Mouse (Mus musculus): ENCODE results near the gene Itprid2. TPM values are rescaled to one million over a fixed set of nuclear protein-coding genes. Genes with fewer than 3 reads are reported as not detected.

The Itprid2 gene
- polyA plus RNA-seq, 1 experiment from 2014 or later = 12.2 TPM

DNA sequence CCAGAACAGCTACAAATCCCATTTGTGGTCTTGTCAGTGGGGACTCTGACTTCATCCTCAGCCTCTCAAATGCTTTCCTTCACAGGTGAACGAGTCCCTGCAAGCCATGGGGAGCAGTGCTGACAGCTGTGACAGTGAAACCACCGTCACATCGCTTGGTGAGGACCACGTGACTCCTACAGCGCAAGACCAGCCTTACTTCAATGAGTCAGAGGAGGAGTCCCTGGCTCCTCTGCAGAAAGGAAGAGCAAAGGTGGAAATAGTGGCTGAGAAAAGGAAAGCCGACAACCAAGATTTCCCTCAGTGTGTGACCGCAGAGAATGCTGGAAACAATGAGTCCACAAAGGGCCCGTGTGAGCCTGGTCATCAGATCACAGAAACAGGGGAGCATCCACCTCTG lies 21.9 kb downstream of the Itprid2 start:
- no peak overlapping the region for H3K9ac ChIP-seq (ENCODE audit: low read length)
- WGBS = 89% methylated on average over 8 of the region's 8 CpGs
- no peak overlapping the region for H3K4me2 ChIP-seq (ENCODE audit: low read depth)
- H3K27ac ChIP-seq (ENCODE audit: low read depth, low read length) = no peak overlapping the region
- H3K36me3 ChIP-seq (ENCODE audit: control insufficient read depth, insufficient read depth, low read length) = no peaks in the 10 kb centered on the region; the same call in 1 of the 2 replicates
- DNase-seq (ENCODE audit: low spot score) (no peak), ATAC-seq (ENCODE audit: insufficient read depth, low FRiP score, low TSS enrichment) (no peak)
- H3K27me3 ChIP-seq (ENCODE audit: control insufficient read depth, insufficient read depth, low read length) = no peaks in the 10 kb centered on the region
- H3K4me3 ChIP-seq (ENCODE audit: low read depth, low read length) = no peak overlapping the region
- no peaks in the 10 kb centered on the region for H3K9me3 ChIP-seq (ENCODE audit: control insufficient read depth, low read length)
- no peaks in the 10 kb centered on the region for H3K4me1 ChIP-seq (ENCODE audit: control insufficient read depth, insufficient read depth, low read length)

DNA sequence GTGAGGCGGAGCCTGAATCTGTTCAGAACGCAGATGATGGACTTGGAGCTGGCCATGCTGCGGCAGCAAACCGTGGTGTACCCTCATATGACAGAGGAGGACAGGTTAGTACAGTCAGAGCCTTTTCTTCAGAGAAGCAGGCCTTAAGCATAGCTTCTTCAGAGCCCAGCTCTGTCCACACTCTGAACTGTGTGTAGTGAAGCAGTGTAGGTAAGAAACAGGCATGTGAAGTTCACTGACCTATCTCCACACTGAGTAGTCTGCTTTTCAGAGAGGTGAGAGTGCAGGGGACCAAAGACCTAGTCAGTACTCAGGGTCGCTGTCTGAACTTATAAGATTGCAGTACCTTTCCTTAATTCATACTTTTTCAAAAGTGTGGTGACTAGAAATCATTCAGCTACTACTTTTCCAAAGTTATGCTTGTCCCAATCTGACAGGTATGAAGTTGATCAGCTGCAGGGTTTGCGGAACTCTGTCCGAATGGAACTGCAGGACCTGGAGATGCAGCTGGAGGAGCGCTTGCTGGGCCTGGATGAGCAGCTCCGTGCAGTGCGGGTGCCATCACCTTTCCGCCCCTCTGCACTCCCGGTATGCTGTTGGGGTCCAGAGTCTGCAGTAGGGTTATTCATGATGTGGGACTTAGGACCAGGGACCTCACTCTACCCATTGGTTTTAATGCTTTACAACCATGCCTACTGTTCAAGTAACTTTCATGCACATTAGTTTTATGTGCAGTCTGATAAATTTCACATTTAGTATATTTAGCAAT lies 25.4 kb downstream of the Itprid2 start:
- no peak overlapping the region for H3K4me3 ChIP-seq (ENCODE audit: low read depth, low read length)
- no peak overlapping the region for H3K9ac ChIP-seq (ENCODE audit: low read length)
- DNase-seq (ENCODE audit: low spot score) = no peak
- ATAC-seq (ENCODE audit: insufficient read depth, low FRiP score, low TSS enrichment) = no peak
- no peak overlapping the region for H3K27ac ChIP-seq (ENCODE audit: low read depth, low read length)
- no peak overlapping the region for H3K4me2 ChIP-seq (ENCODE audit: low read depth)
- H3K27me3 ChIP-seq (ENCODE audit: control insufficient read depth, insufficient read depth, low read length) = no peaks in the 10 kb centered on the region
- WGBS = 75% methylated on average over 12 of the region's 12 CpGs
- no peaks in the 10 kb centered on the region for H3K4me1 ChIP-seq (ENCODE audit: control insufficient read depth, insufficient read depth, low read length)
- no peaks in the 10 kb centered on the region for H3K9me3 ChIP-seq (ENCODE audit: control insufficient read depth, low read length)
- H3K36me3 ChIP-seq (ENCODE audit: control insufficient read depth, insufficient read depth, low read length) = peaks cover 3% of the 10 kb centered on the region

DNA sequence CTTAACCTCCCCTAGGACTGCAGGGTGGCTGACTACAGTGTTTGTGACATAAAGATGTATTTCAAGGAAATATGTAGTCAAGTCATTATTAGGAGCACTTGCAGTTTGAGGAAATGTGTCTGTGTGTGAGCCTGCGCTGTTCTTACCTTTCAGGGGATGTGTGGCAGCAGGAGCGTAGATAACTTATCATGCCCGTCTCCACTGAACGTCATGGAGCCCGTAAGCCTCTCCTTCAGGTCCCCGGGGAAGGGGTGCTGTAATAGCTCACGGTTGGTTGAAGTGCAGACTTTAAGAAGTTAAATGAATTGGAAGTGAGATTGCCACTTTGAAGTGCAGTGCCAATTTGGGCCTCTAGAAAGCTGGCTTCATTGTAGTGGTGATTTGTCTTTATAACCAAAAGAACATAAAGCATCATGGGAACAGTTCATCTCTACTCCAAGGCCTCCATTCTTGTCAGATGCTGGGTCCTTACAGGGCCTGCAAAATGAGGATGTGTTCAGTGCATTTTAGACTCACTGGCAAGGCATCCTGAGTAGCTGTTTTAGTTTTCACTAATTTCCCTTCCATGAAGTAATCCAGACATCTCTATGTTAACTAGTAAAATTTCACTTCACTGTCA lies 26.4 kb downstream of the Itprid2 start:
- DNase-seq (ENCODE audit: low spot score) (no peak), ATAC-seq (ENCODE audit: insufficient read depth, low FRiP score, low TSS enrichment) (no peak)
- H3K9ac ChIP-seq (ENCODE audit: low read length) = no peak overlapping the region
- no peaks in the 10 kb centered on the region for H3K27me3 ChIP-seq (ENCODE audit: control insufficient read depth, insufficient read depth, low read length)
- no peaks in the 10 kb centered on the region for H3K9me3 ChIP-seq (ENCODE audit: control insufficient read depth, low read length)
- H3K36me3 ChIP-seq (ENCODE audit: control insufficient read depth, insufficient read depth, low read length) = peaks cover 3% of the 10 kb centered on the region
- no peak overlapping the region for H3K4me3 ChIP-seq (ENCODE audit: low read depth, low read length)
- H3K27ac ChIP-seq (ENCODE audit: low read depth, low read length) = no peak overlapping the region
- no peak overlapping the region for H3K4me2 ChIP-seq (ENCODE audit: low read depth)
- H3K4me1 ChIP-seq (ENCODE audit: control insufficient read depth, insufficient read depth, low read length) = no peaks in the 10 kb centered on the region
- 41% methylated on average over 7 of the region's 7 CpGs for WGBS

DNA sequence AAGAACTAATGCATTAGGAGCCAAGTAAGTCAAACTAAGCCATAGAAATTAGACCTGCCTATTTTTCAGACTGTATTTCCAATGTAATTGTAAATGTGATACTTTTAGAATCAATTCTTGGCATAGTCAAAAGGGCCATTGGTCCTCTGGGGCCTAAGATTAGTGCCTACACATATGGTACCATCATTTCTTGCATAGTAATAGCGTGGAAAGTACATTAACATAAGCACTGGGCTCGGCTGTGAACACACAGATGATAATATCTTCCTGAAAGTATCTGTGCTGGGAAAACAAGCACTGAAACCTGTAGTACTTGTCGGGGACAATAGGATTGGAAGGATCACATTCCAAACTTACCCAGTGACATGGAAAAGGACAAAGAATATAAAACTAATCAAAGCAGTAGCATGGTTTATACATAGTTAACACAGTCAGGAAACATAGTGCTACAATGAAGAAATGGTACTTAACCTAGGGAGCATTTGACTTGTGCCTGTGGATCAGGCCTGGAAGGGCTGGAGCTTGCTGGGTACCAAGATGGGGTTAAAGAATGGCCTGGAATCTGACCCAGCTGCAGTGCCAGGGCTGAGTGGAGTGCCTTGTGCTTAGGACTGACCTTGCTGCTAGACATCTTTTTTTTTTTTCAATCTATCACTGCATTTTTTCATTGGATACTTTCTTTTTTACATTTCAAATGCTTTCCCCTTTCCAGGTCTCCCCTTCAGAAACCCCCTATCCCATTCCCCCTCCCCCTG lies 29.6 kb downstream of the Itprid2 start:
- ATAC-seq (ENCODE audit: insufficient read depth, low FRiP score, low TSS enrichment) = no peak
- no peaks in the 10 kb centered on the region for H3K27me3 ChIP-seq (ENCODE audit: control insufficient read depth, insufficient read depth, low read length)
- WGBS = 82% methylated on average over 3 of the region's 3 CpGs
- H3K36me3 ChIP-seq (ENCODE audit: control insufficient read depth, insufficient read depth, low read length) = peaks cover 3% of the 10 kb centered on the region; the same call in 1 of the 2 replicates
- no peaks in the 10 kb centered on the region for H3K4me1 ChIP-seq (ENCODE audit: control insufficient read depth, insufficient read depth, low read length)
- H3K9ac ChIP-seq (ENCODE audit: low read length) = no peak overlapping the region
- H3K4me2 ChIP-seq (ENCODE audit: low read depth) = no peak overlapping the region
- no peak overlapping the region for H3K4me3 ChIP-seq (ENCODE audit: low read depth, low read length)
- DNase-seq (ENCODE audit: low spot score) = no peak
- no peaks in the 10 kb centered on the region for H3K9me3 ChIP-seq (ENCODE audit: control insufficient read depth, low read length)
- H3K27ac ChIP-seq (ENCODE audit: low read depth, low read length) = no peak overlapping the region

DNA sequence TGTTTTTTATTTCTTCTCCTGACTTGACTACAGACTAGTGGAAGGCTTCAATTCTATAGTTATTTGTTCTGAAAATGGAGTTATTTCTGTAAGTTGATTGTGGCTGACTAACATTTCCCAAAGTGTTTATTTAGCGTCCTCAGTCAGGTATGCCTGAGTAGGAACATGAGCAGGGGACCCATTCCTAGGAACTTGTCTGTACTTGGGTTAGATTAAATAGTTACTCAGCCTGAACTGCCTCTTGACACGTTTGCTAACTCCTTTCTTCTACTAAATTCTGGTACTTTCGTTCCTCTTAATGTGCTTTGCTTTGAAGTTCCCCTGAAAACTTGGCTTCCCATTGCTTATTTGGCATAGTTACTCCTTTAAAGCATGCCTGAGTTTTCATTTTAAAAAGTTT lies 30.3 kb downstream of the Itprid2 start:
- no peaks in the 10 kb centered on the region for H3K4me1 ChIP-seq (ENCODE audit: control insufficient read depth, insufficient read depth, low read length)
- ATAC-seq (ENCODE audit: insufficient read depth, low FRiP score, low TSS enrichment) = no peak
- no peak overlapping the region for H3K27ac ChIP-seq (ENCODE audit: low read depth, low read length)
- H3K27me3 ChIP-seq (ENCODE audit: control insufficient read depth, insufficient read depth, low read length) = no peaks in the 10 kb centered on the region
- H3K9ac ChIP-seq (ENCODE audit: low read length) = no peak overlapping the region
- peaks cover 3% of the 10 kb centered on the region; the same call in 1 of the 2 replicates for H3K36me3 ChIP-seq (ENCODE audit: control insufficient read depth, insufficient read depth, low read length)
- H3K4me2 ChIP-seq (ENCODE audit: low read depth) = no peak overlapping the region
- no peak overlapping the region for H3K4me3 ChIP-seq (ENCODE audit: low read depth, low read length)
- no peak for DNase-seq (ENCODE audit: low spot score)
- no peaks in the 10 kb centered on the region for H3K9me3 ChIP-seq (ENCODE audit: control insufficient read depth, low read length)
- 73% methylated on average over 3 of the region's 3 CpGs for WGBS

DNA sequence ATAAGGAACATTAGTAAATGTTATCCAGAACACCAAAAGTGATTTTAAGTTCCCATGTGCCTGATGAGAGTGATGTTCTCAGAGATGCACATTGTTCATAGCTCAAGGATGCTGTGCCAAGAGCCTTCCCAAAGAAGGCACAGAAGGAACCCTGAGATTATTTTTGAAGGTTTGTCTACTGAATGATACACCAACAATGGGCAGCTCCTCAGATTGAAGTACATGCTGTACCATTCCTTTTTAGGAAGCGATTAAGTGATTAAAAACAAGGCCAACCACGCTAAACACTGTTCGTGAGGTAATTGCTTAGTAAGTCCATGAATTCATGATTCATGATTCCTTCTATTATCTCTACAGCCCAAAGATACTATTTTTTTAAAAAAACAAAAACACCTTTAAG lies 40.1 kb downstream of the Itprid2 start:
- 94% methylated on average over 3 of the region's 3 CpGs for WGBS
- Histone ChIP-seq H3K9me3 (ENCODE audit: control insufficient read depth, low read length) (no peaks in the 10 kb centered on the region), H3K4me1 (ENCODE audit: control insufficient read depth, insufficient read depth, low read length) (no peaks in the 10 kb centered on the region), H3K4me3 (ENCODE audit: low read depth, low read length) (no peak overlapping the region), H3K36me3 (ENCODE audit: control insufficient read depth, insufficient read depth, low read length) (no peaks in the 10 kb centered on the region), H3K9ac (ENCODE audit: low read length) (no peak overlapping the region), H3K27ac (ENCODE audit: low read depth, low read length) (no peak overlapping the region), H3K4me2 (ENCODE audit: low read depth) (no peak overlapping the region), H3K27me3 (ENCODE audit: control insufficient read depth, insufficient read depth, low read length) (no peaks in the 10 kb centered on the region)
- no peak for DNase-seq (ENCODE audit: low spot score)
- ATAC-seq (ENCODE audit: insufficient read depth, low FRiP score, low TSS enrichment) = no peak

DNA sequence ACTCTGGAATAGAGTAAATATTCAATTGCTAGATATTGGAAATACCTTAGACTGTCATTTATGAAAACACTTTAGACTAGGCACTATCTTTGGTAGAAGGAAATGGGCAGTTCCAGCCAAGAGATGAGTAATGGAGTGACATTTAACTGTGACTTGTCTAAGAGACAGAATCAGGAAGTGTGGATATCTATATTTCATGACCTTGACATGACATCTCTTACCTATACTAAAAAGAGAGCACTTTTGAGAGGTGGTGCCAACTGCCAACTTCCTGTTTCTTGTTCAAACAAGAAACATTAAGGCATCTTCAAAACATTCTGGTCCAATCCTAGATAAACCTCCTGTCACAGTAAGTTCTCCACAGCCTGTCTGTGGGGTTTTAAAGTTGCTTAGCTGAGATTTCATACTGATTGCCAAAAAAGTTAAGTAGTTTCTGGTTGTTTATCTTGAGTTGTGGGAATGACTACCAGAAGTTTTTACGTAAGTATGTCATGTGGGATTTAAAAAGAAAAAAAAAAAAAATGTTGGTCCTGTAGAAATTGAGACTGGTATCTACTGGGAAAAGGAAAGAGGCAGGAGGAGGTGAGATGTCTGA lies 42.6 kb downstream of the Itprid2 start:
- no peak for ATAC-seq (ENCODE audit: insufficient read depth, low FRiP score, low TSS enrichment)
- H3K27ac ChIP-seq (ENCODE audit: low read depth, low read length) = no peak overlapping the region
- H3K27me3 ChIP-seq (ENCODE audit: control insufficient read depth, insufficient read depth, low read length) = no peaks in the 10 kb centered on the region
- H3K4me3 ChIP-seq (ENCODE audit: low read depth, low read length) = no peak overlapping the region
- H3K9ac ChIP-seq (ENCODE audit: low read length) = no peak overlapping the region
- no peaks in the 10 kb centered on the region for H3K9me3 ChIP-seq (ENCODE audit: control insufficient read depth, low read length)
- H3K4me2 ChIP-seq (ENCODE audit: low read depth) = no peak overlapping the region
- no peaks in the 10 kb centered on the region for H3K4me1 ChIP-seq (ENCODE audit: control insufficient read depth, insufficient read depth, low read length)
- WGBS = 89% methylated on average over 1 of the region's 1 CpGs
- no peaks in the 10 kb centered on the region for H3K36me3 ChIP-seq (ENCODE audit: control insufficient read depth, insufficient read depth, low read length)
- DNase-seq (ENCODE audit: low spot score) = no peak

DNA sequence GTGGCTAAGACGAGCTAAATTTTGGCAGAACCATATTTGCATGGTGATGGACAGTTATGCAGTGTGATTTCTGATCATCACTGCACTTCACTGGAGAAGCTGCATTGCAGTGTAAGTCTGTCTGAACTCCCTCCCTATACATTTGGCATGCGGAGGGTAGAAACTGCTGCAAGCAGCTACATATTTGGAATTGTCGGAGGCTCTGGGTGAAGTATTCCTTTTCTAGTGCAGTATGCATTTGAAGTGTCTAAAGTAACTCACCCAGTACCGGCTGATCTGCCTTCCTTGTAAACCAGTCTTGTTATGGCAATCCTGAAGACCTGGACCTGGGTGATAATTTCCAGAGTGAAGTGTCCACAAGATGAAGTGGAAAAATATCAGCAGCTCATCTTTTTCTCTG lies 46.5 kb downstream of the Itprid2 start:
- no peak for ATAC-seq (ENCODE audit: insufficient read depth, low FRiP score, low TSS enrichment)
- Histone ChIP-seq H3K27ac (ENCODE audit: low read depth, low read length) (no peak overlapping the region), H3K4me2 (ENCODE audit: low read depth) (no peak overlapping the region), H3K4me1 (ENCODE audit: control insufficient read depth, insufficient read depth, low read length) (no peaks in the 10 kb centered on the region), H3K9ac (ENCODE audit: low read length) (no peak overlapping the region), H3K36me3 (ENCODE audit: control insufficient read depth, insufficient read depth, low read length) (no peaks in the 10 kb centered on the region), H3K9me3 (ENCODE audit: control insufficient read depth, low read length) (no peaks in the 10 kb centered on the region), H3K4me3 (ENCODE audit: low read depth, low read length) (no peak overlapping the region), H3K27me3 (ENCODE audit: control insufficient read depth, insufficient read depth, low read length) (no peaks in the 10 kb centered on the region)
- no peak for DNase-seq (ENCODE audit: low spot score)
- WGBS = 90% methylated on average over 4 of the region's 4 CpGs

Data from neural tube, embryonic 11.5 days (tissue).